Mouse (Mus musculus) ovary, postnatal 14 days (tissue): Measurements from ENCODE around the gene Sfpq.
"Not testable (repeated sequence)": the region's sequence is repeated elsewhere in the genome, so short reads cannot be mapped to it uniquely, and the experiment has no call there.

Experiments used
- DNase-seq: peaks from one replicate; pipeline ENCODE4 v3.0.0; 2022; ENCODE audit warnings: low spot score

Sfpq gene

GRCm38 (mm10) chr4:127021151-127021945 lies at the start of gene Sfpq:
Gene Sfpq, plus strand, starts transcription at chr4:127021324.
- DNase-seq, result peak; percentile 100

- DNase-seq, result no peak
Observed at GRCm38 (mm10) chr4:126977467-126977866, 43.7 kb upstream of the Sfpq start.

- no peak for DNase-seq
Observed at GRCm38 (mm10) chr4:126978706-126979105, 42.4 kb upstream of the Sfpq start.

- no peak for DNase-seq
Observed at GRCm38 (mm10) chr4:126983321-126983720, 37.8 kb upstream of the Sfpq start.

DNA sequence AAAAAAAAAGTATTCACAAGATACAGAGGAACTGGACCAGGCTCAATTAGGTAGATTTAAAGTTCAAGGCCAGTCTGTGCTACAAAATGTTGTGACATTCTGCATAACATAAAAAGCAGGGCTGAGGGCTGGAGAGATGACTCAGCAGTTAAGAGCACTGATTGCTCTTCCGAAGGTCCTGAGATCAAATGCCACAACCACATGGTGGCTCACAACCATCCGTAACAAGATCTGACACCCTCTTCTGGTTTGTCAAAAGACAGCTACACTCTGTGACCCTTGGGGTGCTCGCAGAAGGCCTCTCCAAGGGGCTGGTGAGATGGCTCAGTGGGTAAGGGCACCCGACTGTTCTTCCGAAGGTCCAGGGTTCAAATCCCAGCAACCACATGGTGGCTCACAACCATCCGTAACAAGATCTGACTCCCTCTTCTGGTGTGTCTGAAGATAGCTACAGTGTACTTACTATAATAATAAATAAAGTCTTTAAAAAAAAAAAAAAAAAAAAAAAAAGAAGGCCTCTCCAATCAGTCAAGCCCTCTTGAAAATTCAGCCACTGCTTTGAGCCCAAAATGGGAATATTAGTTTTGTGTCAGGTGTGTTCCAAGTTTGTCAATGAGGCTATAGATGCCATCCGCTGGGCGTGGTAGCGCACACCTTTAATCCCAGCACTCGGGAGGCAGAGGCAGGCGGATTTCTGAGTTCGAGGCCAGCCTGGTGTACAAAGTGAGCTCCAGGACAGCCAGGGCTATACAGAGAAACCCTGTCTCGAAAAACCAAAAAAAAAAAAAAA lies 37.2 kb upstream of the Sfpq start:
- not testable (repeated sequence) for DNase-seq

DNA sequence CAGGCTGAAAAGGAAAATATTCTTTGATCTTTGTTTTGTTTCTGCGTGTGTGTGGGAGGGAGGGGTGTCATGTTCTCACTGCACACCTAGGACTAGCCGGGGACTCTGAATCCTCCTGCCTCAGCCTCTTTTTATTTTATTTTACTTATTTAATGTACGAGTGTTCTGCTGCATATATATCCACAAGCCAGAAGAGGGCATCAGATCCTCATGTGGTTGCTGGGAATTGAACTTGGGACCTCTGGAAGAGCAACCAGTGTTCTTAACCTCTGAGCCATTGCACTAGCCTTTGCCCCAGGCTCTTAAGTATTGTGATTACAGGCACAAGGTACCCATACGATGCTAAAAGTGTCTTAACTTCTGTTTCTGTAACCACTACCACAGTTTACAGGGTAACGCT lies 34.4 kb upstream of the Sfpq start:
- DNase-seq, result no peak

DNA sequence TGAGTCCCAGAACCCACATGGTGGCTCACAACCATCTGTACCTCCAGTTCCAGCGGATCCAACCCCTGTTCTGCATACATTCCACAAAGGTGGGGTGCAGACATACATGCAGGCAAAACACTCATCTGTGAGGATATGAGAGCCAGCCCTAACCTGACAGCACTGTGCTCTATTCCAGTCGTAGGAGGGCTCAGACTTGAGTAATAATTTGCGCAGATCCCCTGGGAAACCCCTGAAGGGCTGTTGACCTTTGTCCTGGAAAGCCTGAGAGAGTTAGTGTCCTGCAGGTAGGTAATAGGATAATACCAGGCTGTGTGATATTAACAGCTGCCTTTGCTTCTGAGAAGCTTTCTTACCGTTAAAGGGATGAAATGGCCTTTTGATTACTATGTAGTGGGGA lies 32.6 kb upstream of the Sfpq start:
- no peak for DNase-seq

DNA sequence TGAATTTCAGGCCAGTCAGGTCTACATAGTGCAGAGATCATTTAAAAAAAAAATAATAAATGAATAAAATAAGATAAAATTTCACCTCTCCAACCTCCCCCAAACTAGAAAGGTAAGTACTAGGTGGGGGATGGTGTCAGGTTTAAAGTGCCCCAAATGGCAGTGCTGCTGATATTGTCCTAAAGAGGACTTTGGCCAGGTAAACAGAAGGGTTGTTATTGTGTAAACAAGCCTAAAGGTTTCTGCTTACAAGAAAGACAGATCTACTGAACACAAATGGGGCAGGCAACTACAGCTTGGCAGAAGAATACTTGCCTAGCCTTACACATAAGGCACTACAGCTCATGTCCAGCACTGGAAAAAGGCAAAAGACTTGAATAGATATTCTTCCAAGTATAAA lies 30.6 kb upstream of the Sfpq start:
- no peak for DNase-seq

- no peak for DNase-seq
Observed at GRCm38 (mm10) chr4:126992356-126992755, 28.8 kb upstream of the Sfpq start.

GRCm38 (mm10) chr4:126999372-126999771 lies 21.8 kb upstream of the Sfpq start:
- DNase-seq, result not testable (repeated sequence)

- DNase-seq, result no peak
Observed at GRCm38 (mm10) chr4:127000601-127001105, 20.5 kb upstream of the Sfpq start.

GRCm38 (mm10) chr4:127004384-127004783 lies 16.7 kb upstream of the Sfpq start:
- DNase-seq, result no peak

GRCm38 (mm10) chr4:127005113-127005936 lies 15.8 kb upstream of the Sfpq start:
- DNase-seq, result peak; percentile 29

DNA sequence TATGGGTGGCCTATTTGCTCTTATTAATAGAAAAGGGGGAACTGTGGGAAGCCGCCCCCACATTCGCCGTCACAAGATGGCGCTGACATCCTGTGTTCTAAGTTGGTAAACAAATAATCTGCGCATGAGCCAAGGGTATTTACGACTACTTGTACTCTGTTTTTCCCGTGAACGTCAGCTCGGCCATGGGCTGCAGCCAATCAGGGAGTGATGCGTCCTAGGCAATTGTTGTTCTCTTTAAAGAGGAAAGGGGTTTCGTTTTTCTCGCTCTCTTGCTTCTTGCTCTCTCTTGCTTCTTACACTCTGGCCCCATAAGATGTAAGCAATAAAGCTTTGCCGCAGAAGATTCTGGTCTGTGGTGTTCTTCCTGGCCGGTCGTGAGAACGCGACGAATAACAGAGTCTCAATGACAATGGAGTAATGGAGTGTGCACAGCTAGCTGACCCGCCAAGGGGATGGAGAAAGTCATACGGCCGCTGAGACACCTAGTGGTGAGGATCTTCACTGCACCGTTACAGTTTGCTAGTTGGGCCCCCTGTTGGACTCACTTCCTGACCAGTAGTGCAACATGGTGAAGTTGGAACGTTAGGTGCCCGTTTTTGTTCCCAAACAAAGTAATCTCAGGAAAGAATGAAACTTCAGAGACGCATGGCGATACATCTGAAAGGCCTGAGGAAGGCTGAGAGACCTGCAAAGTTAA lies 5.7 kb upstream of the Sfpq start:
- DNase-seq, result peak; percentile 79

- DNase-seq, result no peak
Observed at GRCm38 (mm10) chr4:127016366-127016765, 4.8 kb upstream of the Sfpq start.

DNA sequence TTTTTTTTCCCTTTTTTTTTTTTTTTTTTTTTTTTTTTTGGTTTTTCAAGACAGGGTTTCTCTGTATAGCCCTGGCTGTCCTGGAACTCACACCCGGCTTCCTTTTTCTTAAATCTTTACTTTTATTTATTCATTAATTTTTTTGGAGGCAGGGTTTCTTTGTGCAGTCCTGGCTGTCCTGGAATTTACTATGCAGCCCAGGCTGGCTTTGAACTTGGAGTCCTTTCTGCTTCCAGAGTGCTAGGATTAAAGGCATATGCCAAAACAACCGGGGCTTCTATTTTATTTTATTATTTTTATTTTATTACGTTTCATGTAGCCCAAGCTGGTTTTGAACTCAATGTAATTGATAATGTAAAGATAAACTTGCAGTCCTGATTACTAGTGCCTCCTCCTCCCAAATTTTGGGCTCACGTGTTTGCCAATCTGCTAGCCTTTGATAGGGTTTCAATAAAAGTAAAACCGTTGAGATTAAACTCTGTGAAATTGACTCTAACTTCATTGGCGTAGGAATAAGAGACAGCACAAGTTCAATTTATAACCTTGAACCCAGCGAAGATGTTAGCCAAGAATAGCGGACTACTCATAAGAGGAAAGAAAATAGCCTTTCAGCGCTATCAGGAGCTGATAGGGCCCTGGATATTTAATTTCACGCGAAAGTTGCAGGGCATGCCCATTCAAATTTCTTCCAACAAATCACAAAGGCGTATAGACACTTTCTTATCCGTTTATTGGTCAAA lies 543 bp upstream of the Sfpq start:
- DNase-seq, result no peak

GRCm38 (mm10) chr4:127021989-127022626 lies 984 bp downstream of the Sfpq start:
- peak; percentile 65 for DNase-seq

- DNase-seq, result no peak
Observed at GRCm38 (mm10) chr4:127023201-127023600, 2.1 kb downstream of the Sfpq start.

- DNase-seq, result no peak
Observed at GRCm38 (mm10) chr4:127024240-127024639, 3.1 kb downstream of the Sfpq start.

DNA sequence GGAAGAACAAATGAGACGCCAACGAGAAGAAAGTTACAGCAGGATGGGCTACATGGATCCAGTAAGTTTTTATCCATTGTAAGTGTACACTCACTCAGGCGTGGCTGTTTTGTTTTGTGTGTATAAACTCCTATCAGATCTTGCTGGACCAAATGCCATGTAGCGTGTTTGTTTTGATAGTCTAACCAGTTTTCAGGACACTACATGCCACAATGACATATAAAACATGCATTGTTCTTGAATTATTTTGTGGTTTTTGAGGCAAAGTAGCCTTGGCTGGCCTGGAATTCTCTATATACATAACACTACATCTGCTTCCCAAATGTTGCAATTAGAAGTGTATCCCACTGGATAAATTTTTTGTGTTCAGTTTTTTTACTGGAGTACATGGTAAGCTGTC lies 5.7 kb downstream of the Sfpq start:
- no peak for DNase-seq
